Mouse (Mus musculus) kidney, postnatal 0 days (tissue): Measurements from ENCODE around the gene Plxnc1. TPM values are rescaled to one million over a fixed set of nuclear protein-coding genes. Genes with fewer than 3 reads are reported as not detected.

Experiments
- ATAC-seq: fragments of 200-750 bp; cut with Nextera tagmentation; replicated peaks from 2 replicates; pipeline ENCODE4 v1.8.0; 2017; ENCODE audit warnings: low read depth, moderate number of reproducible peaks, moderate TSS enrichment, moderate library complexity; ENCODE audit not compliant: low FRiP score
- DNase-seq: peaks from one replicate; pipeline ENCODE4 v3.0.0-alpha.2; 2016; ENCODE audit warnings: low spot score
- H3K27ac ChIP-seq: fragments of 300-500 bp; sonication (generic); 2 replicates; pipeline ENCODE4 v1.5.1; 2014; ENCODE audit warnings: mild to moderate bottlenecking
- H3K27me3 ChIP-seq: fragments of 300-500 bp; sonication (generic); 2 replicates; pipeline ENCODE4 v1.6.1; 2014; ENCODE audit warnings: low read length, mixed read lengths; ENCODE audit not compliant: insufficient read depth
- H3K36me3 ChIP-seq: fragments of 300-500 bp; sonication (generic); 2 replicates; pipeline ENCODE4 v1.6.1; 2014; ENCODE audit warnings: low read length, mixed read lengths; ENCODE audit not compliant: insufficient read depth
- H3K4me1 ChIP-seq: fragments of 300-500 bp; sonication (generic); replicated peaks from 2 replicates; pipeline ENCODE4 v1.6.1; 2014; ENCODE audit warnings: antibody characterized with exemption, low read length, mixed read lengths; ENCODE audit not compliant: insufficient read depth
- H3K4me2 ChIP-seq: fragments of 300-500 bp; sonication (generic); 2 replicates; pipeline ENCODE4 v1.6.1; 2014; ENCODE audit warnings: mild to moderate bottlenecking, low read length, moderate library complexity, mixed read lengths
- H3K4me3 ChIP-seq: fragments of 300-500 bp; sonication (generic); replicated peaks from 2 replicates; pipeline ENCODE4 v1.5.1; 2014; ENCODE audit warnings: low read depth, low read length
- H3K9ac ChIP-seq: fragments of 300-500 bp; sonication (generic); 2 replicates; pipeline ENCODE4 v1.6.1; 2014; ENCODE audit warnings: low read depth, low read length
- H3K9me3 ChIP-seq: fragments of 300-500 bp; sonication (generic); replicated peaks from 2 replicates; pipeline ENCODE4 v1.6.1; 2016; ENCODE audit warnings: low read length, inconsistent platforms, mixed read lengths
- CTCF ChIP-seq: IDR thresholded peaks from 2 replicates; pipeline ENCODE4 v1.5.1; 2016; ENCODE audit warnings: antibody characterized with exemption, low read depth, mild to moderate bottlenecking, moderate library complexity
- WGBS: fragments of 180-500 bp; shearing (Covaris S2); extraction: QIAGEN DNeasy Blood & Tissue Kit; methylation state at CpG from one replicate; pipeline ENCODE4 v1.1.7; 2014; 5-methylcytosine and 5-hydroxymethylcytosine counted together
- polyA plus RNA-seq: library from polyadenylated mRNA; unstranded; fragments of >200 nt; fragmentation: Nextera tagmentation; extraction: Ambion mirVana; gene quantifications from 2 replicates; pipeline ENCODE4 v1.2.1, GENCODE M21; 2015

The Plxnc1 gene
- polyA plus RNA-seq, 1 experiment from 2014 or later = 1.3 TPM

DNA sequence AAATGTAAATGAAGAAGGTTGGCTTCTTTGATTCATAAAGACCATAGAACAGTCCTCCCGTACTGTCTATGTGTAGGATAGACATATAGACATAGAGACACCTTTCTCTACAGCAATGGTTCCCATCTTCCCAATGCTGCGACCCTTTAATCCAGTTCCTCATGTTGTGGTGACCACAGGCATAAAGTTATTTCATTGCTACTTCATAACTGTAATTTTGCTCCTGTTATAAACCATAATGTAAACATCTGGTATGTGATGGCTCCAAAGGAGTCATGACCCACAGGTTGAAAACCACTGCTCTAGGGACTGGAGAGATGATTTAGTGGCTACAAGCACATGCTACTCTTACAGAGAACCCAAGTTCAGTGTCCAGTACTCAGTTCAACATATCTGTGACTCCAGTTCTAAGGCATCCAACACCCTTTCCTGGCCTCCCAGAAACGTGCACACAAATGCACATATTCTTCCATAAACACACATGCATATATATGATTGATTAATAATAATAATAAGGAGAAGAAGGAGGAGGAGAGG lies 27.1 kb upstream of the Plxnc1 start:
- no peak for TF ChIP-seq CTCF
- Histone ChIP-seq H3K4me2 (no peak overlapping the region), H3K27me3 (no peaks in the 10 kb centered on the region), H3K36me3 (no peaks in the 10 kb centered on the region), H3K27ac (no peak overlapping the region), H3K9ac (no peak overlapping the region), H3K9me3 (no peaks in the 10 kb centered on the region; the same call in 1 of the 2 replicates), H3K4me1 (no peaks in the 10 kb centered on the region), H3K4me3 (no peak overlapping the region)
- ATAC-seq = no peak
- no peak for DNase-seq
- WGBS = 81% methylated on average over 3 of the region's 3 CpGs

DNA sequence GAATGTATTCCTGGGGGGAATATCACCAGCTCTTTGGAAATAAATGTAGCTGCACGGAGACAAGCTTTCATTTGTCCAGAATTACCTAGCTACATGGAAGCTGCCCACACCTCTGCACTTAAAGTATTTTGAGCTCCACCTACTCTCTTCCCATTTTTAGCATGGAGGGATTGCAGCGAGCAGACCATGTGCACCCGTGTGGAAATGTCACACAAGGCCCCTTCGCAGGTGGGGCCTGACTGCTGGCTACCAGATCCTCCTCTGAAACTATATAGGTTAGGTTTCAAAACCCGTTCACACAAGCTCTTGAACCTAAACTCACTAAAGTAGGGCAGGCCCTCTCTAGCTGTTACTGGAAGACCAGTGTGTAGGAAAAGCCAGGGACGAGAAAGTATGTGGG lies 25.6 kb upstream of the Plxnc1 start:
- Histone ChIP-seq H3K36me3 (no peaks in the 10 kb centered on the region), H3K4me3 (no peak overlapping the region), H3K27ac (no peak overlapping the region), H3K27me3 (no peaks in the 10 kb centered on the region), H3K9me3 (no peaks in the 10 kb centered on the region; the same call in 1 of the 2 replicates), H3K4me1 (no peaks in the 10 kb centered on the region), H3K9ac (no peak overlapping the region), H3K4me2 (no peak overlapping the region)
- DNase-seq = no peak
- no peak for ATAC-seq
- 39% methylated on average over 6 of the region's 6 CpGs for WGBS
- TF ChIP-seq CTCF = no peak

DNA sequence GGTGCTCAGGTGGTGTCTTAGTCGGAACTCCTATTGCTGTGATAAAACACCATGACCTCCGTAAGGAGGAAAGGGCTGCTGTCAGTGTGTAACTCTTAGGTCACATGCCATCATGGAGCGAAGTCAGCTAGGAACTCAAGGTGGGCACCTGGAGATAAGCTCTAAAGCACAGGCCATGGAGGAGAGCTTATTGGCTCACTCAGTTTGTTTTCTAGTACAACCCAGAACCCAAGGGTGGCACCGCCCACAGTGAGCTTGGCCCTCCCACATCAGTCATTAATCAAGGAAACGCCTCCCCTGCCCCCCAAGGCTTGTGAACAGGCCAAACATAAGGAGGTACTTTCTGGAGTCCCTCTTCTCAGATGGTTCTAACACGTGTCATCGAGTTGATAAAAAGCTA lies 22.8 kb upstream of the Plxnc1 start:
- DNase-seq (no peak), ATAC-seq (no peak)
- H3K4me1 ChIP-seq = no peaks in the 10 kb centered on the region
- no peak overlapping the region for H3K9ac ChIP-seq
- H3K4me2 ChIP-seq = no peak overlapping the region
- no peak overlapping the region for H3K4me3 ChIP-seq
- WGBS = 92% methylated on average over 7 of the region's 7 CpGs
- no peaks in the 10 kb centered on the region for H3K36me3 ChIP-seq
- no peaks in the 10 kb centered on the region for H3K27me3 ChIP-seq
- H3K9me3 ChIP-seq = no peaks in the 10 kb centered on the region
- no peak for TF ChIP-seq CTCF
- no peak overlapping the region for H3K27ac ChIP-seq

DNA sequence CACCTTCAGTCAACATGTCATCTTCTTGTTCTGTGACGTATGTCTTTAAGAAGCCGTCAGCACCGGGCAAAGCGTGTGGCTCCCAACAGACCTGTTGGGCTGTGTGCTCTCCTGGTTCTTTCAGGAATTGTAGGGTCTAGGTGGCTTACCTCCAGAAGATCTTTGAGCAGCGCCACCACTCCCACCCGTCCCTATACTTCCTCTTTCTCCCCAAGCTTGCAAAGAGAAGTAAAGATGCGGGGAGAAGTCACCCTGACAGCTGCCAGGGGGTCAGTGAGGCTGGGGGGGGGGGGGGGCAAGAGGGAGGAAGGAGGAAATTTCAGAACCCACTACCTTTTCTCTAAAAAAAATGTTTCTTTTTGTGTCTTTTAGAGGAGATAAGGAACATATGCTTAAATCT lies 22.2 kb upstream of the Plxnc1 start:
- Histone ChIP-seq H3K36me3 (no peaks in the 10 kb centered on the region), H3K27ac (no peak overlapping the region), H3K9me3 (no peaks in the 10 kb centered on the region), H3K4me1 (no peaks in the 10 kb centered on the region), H3K4me3 (no peak overlapping the region), H3K9ac (no peak overlapping the region), H3K27me3 (no peaks in the 10 kb centered on the region), H3K4me2 (no peak overlapping the region)
- 95% methylated on average over 7 of the region's 7 CpGs for WGBS
- no peak for ATAC-seq
- no peak for DNase-seq
- no peak for TF ChIP-seq CTCF

DNA sequence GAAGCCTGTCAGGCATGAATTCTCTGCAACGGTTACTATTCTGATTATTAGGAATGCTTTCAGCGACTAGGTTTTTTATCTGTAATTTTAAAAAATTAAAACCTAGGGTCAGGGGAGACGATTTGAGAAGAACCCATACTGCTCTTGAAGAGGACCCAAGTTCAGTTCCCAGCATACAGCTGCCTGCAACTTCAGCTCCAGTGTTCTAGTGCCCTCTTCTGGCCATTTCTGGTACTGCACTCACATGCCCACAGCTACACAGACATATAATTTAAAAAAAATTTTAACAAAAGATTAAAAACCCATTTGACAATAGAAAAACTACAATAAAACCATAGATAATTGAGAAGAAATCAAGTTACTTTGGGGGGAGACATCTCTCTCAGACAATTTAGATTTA lies 20.5 kb upstream of the Plxnc1 start:
- no peak for ATAC-seq
- Histone ChIP-seq H3K4me1 (no peaks in the 10 kb centered on the region), H3K4me2 (no peak overlapping the region)

DNA sequence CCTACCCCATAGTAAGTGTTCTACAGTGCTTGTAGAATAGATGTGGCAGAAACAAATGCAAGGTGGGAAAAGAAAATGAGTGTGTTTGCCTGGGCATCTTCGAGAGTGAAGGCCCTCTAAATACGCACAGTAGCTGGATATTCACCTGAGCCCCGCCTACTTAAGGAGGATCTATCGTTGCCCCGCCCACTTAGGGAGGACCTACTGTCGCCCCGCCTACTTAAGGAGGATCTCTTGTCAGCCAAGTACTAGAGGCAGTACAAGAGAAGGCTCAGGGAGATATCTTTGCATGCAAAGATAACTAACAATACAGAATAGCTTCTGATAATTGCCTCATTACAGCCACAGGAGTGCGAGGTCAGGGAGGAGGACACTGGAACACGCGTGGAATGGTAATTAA lies 17.4 kb upstream of the Plxnc1 start:
- no peaks in the 10 kb centered on the region for H3K4me1 ChIP-seq
- H3K4me3 ChIP-seq = no peak overlapping the region
- 82% methylated on average over 10 of the region's 10 CpGs for WGBS
- ATAC-seq = no peak
- no peaks in the 10 kb centered on the region for H3K9me3 ChIP-seq
- no peak overlapping the region for H3K4me2 ChIP-seq
- TF ChIP-seq CTCF = no peak
- no peaks in the 10 kb centered on the region for H3K27me3 ChIP-seq
- H3K9ac ChIP-seq = no peak overlapping the region
- DNase-seq = no peak
- H3K36me3 ChIP-seq = no peaks in the 10 kb centered on the region
- no peak overlapping the region for H3K27ac ChIP-seq

More for the DNA sequence above, 20.5 kb upstream of the Plxnc1 start:
- Histone ChIP-seq H3K4me3 (no peak overlapping the region), H3K27me3 (no peaks in the 10 kb centered on the region), H3K9me3 (no peaks in the 10 kb centered on the region), H3K9ac (no peak overlapping the region), H3K36me3 (no peaks in the 10 kb centered on the region), H3K27ac (no peak overlapping the region)
- peak; percentile 46 for TF ChIP-seq CTCF
- WGBS = 86% methylated on average over 3 of the region's 3 CpGs
- no peak for DNase-seq

DNA sequence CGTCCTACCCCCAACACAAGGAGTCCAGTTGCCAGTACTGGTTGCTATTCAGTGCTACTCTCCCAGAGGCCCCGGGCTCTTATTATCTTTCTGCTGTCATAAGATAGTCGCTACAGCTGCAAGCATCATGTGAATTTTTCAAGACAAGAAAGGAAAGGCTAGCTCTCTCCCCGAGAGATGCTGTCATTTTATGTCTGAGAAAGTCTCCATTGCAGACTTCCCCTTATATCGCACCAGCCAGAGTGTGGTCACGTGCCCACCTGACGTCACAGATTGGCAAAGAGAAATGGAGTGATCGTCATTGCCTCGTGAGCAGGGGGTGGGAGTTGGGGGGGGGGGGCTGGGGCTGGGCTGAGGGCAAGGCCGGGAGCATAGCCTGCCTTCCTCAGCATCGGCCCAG lies 16.6 kb upstream of the Plxnc1 start:
- Histone ChIP-seq H3K4me1 (no peaks in the 10 kb centered on the region), H3K4me3 (no peak overlapping the region), H3K4me2 (no peak overlapping the region), H3K9ac (no peak overlapping the region), H3K27ac (no peak overlapping the region), H3K27me3 (no peaks in the 10 kb centered on the region), H3K36me3 (no peaks in the 10 kb centered on the region), H3K9me3 (no peaks in the 10 kb centered on the region)
- TF ChIP-seq CTCF = no peak
- WGBS = 71% methylated on average over 11 of the region's 11 CpGs
- DNase-seq (no peak), ATAC-seq (no peak)
